Mouse (Mus musculus) heart, adult 18-20 months (tissue): ENCODE measurements around the gene Cdc14a. TPM values are rescaled to one million over a fixed set of nuclear protein-coding genes. Genes with fewer than 3 reads are reported as not detected.
A peak's percentile ranks its signal among the peaks of the same experiment; 100 is the strongest.

ENCODE experiments used
- DNase-seq, 2 experiments: peaks; one replicate each; pipeline ENCODE4 v3.0.0; 2021 to 2022; ENCODE audit warnings: mixed read lengths in 1 of 2
- total RNA-seq, 2 experiments: library from RNA; stranded (reverse); gene quantifications; 2 replicates each; pipeline ENCODE4 v1.2.3; 2021

The Cdc14a gene
- total RNA-seq, 2 experiments from 2014 or later, result 2.6 to 3.9 TPM

DNA sequence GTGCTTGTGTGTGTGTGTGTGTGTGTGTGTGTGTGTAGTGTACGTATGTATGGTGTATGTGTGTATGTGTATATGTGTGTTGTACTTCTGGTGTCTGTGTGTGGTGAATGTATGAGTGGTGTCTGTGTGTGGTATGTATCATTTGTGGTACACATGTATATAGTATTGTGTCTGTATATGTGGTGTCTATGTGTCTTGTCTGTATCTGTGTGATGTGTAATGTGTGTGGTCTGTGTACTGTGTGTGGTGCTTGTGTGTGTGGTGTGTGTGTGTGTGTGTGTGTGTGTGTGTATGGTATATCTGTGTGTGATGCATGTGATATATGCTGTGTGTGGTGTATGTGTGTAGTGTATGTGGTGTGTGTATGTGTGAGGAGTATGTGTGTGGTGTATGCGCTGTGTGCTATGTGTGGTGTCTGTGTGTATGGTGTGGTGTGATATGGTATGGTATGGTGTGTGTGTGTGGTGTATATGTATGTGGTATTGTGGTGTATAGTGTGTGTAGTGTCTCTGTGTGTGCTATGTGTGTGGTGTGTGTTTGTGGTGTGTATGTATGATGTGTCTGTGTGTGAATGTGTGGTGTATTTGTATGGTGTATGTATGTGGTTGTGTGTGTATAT is 156.7 kb downstream of the Cdc14a start:
- DNase-seq, result no peak

DNA sequence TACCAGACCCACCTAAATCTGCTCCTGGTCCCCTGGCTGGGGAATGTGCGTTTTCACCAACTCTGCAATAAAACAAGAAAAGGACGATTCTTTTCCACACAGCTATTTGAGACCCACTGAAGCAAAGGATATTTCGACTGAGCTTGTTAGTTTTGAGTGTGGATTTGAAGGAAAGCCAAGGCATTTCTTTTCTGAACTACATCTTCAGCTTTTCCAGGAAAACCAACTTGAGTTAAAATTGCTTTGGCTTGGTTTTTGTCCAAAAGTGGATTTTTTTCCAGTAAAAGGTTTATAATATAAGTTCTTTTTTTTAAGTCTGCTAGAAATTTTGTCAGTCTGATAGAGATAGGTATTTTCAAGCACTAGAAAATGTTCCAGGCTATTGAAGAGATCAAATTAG is 157.5 kb downstream of the Cdc14a start:
- no peak for DNase-seq

DNA sequence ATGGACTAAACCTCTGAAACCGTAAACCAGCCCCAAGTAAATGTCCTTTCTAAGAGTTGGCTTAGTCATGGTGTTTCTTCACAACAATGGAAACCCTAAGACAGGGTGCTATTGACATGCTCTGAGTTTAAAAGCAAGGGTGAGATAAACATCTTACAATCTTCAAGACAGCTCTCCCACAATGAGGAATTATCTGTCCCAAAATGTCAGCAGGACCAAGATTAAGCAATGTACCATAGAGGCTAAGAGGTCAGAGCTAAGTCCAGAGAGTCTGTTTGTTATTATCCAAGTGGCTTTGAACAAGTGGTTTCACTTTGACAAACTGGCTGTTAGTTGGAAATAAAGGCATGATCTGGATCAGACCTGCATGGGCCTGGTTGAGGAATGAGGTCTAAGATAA is 159.9 kb downstream of the Cdc14a start:
- no peak for DNase-seq

DNA sequence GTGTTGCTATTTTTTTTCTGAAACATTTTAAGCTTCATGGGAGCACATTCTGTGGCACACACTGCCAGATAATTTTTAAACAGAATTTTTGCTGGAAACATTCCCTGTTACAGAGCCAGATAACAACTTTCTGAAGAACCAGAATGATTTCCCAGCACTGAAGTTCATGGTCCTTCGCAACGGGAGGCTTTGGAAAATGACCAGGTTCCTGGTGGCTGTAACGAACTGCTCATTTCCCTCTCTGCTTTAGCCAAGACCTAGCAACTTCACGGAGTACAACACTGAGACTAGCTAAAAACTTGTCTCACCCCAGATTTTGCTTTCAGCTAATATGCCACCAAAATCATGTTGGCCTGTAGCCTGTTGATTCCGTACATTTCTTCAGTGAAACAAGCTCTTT is 160.8 kb downstream of the Cdc14a start:
- peak; percentile 25 to 45 for DNase-seq

DNA sequence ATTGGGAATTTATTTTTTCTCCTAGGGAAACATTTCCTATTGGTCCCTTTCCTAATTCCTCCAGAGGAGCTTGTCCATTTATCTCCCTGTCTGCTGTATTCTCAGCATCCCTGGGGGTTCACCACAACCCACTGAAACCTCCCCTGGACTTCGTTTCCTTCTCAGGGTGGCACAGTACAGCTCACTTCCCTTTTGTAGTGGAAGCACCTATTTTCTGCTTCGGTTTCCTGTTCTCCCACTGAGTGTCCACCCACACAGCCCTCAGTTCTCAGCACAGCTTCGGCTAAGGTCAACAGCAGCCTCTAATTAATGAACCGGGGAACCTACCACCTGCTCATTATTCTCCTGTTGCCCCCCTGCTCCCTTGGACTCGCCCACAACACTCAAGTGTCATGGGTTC is 167.7 kb downstream of the Cdc14a start:
- DNase-seq, result no peak

DNA sequence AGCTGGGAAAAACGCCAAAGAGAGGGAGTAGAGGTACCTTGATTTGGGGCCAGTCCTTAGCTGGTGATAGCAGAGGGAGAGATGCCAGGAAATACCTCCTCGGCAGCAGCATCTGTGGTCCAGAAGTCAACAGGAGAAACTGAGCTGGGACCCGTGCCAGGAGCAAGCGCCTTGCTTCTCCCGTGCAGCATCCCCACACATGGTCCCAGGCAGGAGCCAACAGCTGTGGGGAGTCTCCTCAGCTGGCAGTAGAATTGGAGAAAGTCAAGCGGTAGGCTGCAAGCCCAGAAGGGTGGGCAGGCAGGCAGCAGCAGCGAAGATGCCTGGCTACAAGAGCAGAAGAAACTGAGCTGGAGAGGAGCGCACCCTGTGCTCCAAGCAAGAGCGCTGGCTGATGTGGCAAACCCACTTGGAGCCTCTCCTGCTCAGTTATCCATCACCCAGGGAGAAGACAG is 170.7 kb downstream of the Cdc14a start, which contains the start of gene Gpr88:
Gene Gpr88, minus strand, starts transcription at position 427 of the 455 bp plus-strand sequence.
- peak; percentile 66 to 77 for DNase-seq

DNA sequence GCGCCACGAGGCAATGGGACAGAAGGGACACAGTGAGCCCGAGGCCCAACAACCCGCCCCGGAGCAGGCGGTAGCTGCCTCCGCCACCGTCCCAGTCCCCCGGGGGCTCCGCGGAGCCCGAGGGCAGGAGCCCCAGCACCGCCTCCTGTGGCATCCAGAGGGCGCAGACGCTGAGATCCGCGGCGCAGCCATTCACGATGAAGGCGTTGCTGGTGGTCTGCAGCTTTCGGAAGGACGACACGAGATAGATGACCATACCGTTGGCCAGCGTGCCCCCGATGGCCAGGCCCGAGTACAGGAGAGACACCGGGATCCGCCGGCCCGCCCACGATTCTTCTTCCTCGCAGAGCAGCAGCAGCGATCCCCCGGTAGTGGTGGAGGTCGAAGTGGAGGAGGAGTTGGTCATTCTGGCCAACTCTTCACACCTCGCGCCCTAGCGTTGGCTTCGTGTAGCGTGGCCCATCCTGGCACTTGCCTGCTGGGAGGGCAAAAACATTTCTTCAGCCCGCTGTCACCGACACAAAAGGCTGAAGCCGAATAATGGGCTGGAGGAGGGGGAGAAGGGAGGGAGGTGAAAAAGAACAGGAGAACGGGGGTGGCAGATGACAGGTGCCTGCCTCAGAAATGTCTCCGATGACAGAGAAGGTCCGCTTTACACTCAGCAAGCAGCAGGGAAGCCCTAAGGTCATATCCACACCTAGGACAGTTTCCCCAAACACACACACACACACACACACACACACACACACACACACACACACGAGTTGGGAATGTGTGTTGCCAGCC is 171.4 kb downstream of the Cdc14a start:
- DNase-seq, result peak; percentile 11 to 38

DNA sequence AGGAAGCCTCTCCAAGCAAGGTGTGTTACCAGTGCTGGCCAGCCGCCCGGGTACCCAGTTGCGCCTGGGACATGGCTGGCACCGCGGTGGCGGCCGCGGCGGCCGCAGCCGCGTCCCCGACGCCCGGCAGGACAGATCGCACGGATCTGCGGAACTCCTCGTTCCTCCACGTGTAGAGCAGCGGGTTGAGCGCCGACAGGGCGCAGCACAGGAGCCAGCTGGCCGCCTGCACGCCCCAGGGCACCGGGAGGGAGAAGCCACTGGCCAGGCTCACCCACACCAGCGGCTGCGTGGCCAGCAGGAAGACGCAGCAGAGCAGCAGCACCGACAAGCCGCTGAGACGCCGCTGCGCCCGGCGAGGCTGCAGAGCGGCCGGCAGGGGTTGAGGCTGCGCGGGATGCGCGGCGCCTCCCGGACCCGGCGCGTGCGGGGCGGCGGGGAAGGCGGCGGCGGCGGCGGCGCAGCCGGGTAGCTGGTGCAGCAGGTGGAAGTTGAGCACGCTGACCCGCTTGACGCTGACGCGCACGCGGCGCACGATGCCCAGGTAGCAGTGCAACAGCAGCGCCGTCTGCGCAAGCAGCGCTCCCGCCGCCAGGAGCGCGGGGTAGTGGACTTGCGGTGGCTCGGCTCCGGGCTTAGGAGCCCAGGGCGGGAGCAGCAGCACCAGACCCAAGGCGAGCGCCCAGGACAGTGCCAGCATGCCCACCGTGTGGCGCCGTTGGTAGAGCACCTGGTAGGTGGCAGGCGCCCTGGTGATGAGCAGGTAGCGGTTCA is 172.2 kb downstream of the Cdc14a start:
- DNase-seq, result peak; percentile 38 to 47

DNA sequence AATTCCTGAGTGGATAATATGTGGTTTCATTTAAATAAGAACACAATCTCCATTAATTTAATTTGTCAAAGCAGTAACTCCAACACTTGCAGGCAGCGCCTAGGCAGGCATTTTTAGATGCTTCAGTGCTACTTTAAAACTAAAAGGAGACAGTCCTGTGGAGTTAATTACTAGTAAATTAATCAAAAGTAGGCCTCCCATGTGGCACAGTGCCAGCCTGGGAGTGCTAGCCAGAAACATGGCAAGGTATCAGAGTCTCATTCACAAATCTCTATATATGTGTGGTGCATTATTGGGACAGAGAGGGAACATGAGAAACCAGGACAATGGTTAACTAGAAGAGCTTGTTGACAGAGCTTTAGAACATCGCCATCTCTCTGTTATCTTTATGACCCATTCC is 174.8 kb downstream of the Cdc14a start:
- no peak for DNase-seq

DNA sequence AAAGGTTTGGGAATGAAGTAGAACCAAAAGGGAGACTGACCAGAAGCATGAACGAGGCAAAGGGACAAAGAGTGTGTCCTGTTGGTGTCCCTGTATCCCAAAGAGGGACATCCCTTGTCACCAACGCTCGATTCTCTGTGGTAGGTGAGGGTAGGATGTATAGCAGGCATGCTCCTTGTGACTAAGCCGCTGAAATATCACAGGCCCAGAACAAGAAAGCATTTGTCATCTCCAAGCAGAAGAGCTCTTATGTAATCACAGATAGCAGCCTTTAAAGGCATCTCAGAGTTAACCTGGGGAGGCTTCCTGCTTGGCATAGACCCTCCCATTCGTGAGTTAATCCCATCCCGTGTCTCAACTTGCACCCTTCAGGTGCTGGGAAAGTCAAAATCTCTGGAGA is 179.4 kb downstream of the Cdc14a start:
- DNase-seq, result no peak

DNA sequence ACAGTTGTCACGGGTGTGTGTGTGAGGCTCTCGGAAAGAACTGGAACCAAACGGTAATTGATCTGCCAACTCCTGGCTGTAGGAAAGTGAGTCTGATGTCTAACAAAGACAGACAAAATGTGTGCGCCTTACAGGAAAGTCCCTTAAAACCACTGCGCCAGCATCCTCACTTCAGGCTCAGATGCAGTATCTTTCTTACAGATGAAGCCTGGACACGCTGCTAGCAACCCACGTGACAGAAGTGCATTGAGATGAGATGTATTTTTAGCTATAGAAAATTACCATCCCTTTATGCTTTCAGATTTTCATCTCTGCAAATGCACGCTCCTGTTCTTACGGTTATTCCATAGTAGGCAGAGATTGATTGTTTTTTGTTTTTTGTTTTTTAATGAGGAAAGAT is 181.1 kb downstream of the Cdc14a start:
- DNase-seq, result no peak

DNA sequence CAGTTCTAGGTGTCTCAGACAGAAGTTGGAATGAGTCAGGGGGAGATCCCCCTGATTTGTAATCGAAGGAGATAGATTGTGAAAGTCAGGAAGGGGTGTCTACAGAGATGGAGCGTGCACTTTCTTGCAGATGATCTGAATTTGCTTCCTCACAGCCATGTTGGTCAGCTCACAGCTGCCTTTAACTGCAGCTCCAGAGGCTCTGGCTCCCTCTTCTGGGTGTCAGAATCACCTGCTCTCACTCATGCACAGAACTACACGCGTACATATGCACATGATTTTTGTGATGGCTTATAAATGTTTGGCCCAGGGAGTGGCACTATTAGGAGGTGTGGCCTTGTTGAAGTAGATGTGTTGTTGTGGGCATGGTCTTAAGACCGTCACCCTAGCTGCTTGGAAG is 186.3 kb downstream of the Cdc14a start:
- no peak for DNase-seq

DNA sequence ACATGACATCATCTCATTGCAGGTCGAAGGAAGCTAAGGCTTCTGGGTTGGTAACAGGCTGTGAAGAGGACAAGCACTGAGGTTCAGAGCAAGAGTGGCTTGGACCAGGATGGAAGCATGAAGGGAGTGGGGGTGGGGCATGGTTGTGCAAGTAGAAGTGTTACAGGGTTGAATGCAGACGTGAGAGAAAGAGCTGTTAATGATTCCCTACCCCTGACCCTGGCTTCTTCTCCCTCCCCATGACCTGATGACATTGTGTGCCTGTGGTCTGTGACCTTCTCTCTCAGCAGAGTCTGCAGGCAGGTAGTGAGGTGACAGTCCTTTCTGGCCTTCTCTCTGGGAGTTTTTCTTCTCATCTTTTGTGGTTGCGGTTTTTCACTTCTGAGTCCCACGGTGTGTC is 187.0 kb downstream of the Cdc14a start:
- DNase-seq, result no peak

DNA sequence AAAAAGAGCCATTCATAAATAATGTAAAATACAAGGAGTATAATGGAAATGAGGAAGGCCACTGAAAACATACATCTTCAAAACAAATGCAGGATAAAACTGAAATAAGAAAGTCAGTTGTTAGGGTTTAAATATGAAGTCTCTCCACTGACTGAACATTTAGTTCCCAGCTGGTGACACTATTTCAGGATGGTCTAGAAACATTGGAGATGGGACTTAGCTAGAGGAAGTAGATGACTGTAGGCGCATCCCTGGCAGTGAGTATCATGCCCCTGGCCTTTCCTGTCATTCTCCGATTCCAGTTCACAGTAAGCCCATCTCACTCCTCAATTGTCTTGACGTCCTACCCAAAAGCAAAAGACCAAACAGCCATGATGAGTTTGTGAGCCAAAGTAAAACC is 190.3 kb downstream of the Cdc14a start:
- DNase-seq, result no peak

DNA sequence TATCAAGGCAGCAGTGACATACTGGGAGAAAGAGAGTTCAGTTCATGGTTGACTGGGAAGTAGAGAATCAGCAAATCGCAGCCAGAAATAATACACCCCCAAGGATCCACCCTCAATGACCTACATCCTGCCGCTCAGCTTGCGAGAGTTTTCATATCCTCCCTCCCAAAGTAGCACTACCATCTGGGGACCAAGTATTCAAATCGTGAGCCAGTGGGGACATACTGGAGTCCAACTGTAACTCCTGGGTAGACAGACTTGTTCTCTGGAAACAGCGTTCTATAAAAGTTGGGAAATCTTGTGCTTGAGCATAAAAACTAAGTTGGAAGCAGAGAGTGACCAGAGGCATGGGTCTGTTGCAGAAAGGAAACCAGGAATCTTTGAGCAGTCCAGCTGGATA is 191.1 kb downstream of the Cdc14a start:
- DNase-seq, result no peak

DNA sequence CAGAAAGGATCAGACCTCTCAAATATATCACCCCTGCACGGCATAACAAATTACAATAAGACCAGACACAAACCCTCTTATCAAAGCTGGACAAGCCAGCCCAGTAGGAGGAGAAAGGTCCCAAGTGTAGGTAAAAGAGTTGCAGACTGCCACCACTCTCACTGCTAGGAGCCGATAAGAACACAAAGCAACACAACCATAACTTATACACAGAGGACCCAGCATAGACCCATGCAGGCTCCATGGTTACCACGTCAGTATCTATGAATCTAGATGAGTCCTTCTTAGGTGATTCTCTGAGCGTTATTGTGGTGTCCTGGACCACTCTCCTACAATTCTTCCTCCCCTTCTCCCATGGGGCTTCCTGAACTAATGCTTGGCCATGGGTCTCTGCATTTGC is 194.5 kb downstream of the Cdc14a start:
- no peak for DNase-seq

DNA sequence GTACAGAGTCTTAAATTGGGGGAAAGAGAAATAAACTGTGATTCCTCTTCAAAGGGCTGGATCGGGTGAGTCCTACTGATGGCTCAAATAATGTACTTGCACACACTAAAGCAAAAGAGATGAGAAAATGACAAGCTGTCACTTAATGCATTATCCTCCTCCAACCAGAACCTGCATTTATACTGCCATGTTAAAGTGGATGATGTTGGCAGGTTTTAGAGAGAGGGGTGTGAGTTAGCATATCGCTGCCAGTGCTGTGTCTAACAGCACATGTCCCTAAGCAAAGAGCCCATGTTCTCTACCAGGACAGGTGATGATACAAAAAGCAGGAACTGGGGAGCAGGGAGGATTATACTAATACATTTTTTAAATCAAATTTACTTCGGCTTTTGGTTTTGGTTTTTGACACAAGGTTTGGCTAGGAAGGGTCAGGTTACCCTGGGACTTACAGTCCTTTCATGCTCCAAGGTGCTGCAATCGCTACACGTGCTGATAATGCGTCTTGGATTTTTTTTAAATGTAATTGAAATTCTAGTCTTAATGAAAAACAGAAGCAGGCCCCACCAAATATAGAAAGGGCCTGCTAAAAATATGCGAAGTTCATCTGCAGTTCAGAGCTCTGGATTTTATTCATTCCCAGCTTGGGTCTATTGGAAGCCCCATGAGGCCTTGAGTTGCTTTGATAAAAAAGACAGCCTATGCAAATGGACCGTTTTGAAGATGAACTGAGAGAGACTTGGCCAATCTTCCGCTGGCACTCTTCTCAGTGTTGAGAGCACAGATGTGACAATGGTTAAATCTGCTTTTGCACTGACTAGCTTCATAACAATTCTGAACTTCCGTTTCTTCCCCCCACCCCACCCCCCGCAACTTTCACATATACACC is 195.2 kb downstream of the Cdc14a start:
- no peak for DNase-seq

DNA sequence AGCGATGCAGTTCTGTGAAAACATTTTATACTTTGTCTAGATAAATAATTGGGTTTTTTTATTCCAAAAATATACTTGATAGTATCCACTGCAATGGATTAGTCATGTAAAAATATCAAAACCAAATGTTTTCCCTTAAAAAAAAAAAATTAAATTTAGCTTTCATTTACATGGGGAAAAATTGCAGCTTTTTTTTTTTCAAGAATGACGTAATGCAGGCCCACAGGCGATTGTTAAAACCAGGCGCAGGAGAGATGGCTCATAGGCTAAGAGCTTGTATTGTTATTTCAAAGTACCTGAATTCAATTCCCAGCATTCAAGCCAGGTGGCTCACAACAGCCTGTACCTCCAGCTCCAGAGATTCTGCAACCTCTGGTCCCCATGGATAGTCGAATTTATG is 196.4 kb downstream of the Cdc14a start:
- no peak for DNase-seq

DNA sequence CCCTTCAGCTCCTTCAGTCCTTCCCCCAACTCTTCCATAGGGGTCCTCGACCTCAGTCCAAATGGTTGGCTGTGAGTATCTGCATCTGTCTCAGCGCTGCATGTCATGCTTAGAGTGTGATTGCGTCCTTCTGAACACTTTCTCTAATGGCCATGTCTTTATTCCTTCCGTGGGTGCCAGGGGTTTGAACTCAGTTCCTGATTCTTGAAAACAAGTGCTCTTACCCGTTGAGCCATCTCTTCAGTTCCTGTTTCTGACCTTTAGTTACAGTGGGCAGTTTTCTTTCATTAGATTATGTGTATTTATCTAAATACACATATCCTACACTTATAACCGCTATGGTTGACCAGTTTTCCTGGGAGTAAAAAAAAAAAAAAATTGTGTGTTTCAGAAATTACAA is 196.9 kb downstream of the Cdc14a start:
- no peak for DNase-seq
